Mouse (Mus musculus) c-Kit-negative CD71-positive TER-119-positive erythroid progenitor cells, embryonic 14.5 days (primary cell): ENCODE measurements around the gene Ttc9.

Experiments used
- DNase-seq: peaks from one replicate; pipeline ENCODE4 v3.0.0-alpha.2; 2013; ENCODE audit warnings: low read depth, low spot score

Ttc9 gene

DNA sequence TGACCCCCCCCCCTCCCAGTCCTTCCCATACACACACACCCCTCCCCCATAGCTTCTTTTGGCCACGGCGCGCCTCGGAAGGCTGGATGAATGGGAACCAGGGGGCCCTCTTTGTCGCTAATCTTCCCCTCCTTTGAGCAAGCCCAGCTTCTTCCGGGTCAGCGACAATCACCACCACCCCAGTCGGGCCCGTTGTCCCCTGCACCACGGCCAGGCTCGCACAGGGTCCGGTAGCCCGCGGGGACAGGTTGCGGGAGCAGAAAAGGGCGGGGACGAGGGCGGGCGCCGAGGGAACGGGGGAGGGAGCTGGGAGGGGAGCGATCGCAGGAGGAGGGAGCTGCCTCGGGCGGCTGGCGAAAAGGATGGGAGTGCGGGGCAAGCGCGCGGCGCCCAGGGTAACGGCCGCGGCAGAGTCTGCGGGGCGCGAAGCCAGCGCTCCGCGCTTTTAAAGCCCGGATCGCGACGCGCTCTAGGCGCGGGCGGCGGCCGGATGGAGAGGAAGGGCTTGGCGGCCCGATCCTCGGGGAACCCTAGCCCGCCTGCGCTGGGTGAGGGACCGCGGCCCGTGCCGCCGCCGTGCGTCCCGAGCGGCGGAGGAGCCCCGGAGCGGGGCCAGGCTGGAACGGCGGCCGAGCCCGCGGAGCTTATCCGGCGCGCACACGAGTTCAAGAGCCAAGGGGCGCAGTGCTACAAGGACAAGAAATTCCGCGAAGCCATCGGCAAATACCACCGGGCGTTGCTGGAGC lies at the start of gene Ttc9:
Gene Ttc9 (plus strand): TSS at position 335 of the 746 bp plus-strand sequence.
- no peak for DNase-seq

DNA sequence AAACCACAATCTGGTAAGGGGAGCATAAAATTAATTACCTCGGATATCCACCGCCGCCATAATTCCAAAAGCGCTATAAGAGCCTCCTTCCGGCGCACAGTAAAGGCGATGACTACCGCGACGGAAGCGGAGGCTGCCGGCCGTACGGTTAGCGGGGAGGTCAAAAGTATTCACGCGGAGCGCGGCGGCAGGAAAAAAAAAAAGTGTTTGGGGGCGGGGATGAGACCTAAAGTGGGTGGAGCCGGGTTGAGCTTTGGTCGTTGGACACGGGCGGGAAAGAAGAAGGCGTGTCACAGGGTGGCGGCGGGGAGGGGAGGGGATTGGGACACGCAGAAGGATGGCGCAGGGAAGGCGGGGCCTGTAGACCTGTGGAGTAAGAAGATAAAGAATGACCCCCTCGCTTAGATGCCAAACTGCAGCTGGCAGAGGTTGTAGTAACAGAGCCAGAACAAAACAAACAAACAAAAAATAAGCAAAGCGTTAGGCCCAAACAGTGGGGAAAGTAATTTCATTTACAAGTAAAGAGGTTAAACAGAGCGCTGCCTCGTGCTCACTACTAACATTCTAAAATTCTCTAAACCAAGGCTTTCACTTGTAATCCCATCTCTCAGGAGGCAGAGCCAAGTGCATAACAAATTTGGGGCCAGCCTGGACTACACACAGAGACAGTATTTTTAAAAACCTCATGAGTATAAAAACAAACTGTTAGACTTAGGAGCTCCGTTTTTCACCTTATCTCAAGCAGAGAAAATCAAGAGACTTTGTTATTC lies 36.0 kb upstream of the Ttc9 start, which contains the start of gene Med6:
Gene Med6 (minus strand): TSS at position 107 of the 770 bp plus-strand sequence.
- DNase-seq, result peak; percentile 95

DNA sequence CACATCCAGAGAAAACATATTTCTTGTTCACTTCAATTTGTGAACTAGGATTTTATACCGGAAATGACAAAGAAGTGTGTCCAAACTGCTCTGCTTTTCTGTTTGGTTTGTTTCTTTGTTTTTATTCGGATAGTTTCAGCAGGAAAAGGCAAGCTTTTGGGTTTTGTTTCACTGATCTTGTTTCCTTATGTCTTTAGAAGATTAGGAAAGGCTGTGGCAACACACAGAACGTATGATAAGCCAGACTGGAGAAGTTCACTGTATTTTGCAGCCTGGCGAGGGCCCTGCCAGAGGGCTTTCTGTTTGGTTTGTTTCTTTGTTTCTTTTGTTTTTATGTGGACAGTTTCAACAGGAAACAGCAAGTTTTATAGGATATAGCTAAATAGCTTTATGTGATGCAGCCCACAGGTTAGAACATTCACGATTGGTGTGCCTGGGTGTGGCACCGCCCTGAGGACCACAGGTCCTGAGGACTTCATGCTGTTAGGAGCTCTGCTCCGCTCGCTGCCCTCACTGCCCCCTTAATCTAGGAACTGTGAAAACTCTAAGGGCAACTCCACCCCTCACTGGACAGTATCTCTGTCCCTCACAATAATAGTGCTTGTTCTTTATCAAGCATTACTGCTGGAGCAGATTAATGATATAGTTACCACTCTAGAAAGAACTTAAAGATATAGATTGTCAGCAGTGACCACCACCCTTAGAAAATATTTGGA lies 34.3 kb upstream of the Ttc9 start:
- DNase-seq, result peak; percentile 8

DNA sequence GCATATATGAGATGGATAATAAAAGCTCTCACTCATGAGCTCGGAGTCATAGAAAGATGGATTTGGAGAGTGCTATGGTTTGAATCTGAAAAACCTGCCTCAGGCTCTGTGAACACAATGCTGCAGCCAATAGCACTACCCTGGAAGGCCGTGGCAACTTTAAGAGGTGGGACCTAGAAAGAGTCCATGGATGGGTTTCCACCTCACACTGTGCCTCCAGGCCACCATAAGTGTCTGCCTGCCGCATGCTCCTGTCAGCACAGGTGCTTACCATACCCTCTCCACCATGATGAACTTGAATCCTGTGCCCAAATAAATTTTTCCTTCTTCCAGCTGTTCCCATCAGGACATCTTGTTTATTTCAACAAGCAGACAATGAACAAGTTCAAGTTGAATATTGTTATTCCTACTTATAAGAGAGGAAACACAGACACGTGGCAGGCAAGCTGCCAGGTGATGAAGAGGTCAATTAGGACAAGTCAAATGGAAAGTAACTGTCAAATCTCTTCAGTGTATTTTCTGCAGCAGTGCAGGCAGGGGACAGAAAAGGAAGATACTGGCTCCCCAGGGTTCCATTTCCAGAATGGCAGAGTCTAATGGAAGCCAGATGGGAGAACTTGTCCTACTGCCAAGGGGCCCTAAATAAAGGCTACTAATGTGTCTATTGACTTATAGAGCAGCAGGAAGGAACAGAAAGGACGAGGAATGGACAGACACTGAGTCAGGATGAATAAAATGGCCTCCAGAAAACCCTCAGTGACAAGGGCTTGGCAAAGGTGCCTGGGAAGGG lies 25.9 kb upstream of the Ttc9 start:
- DNase-seq, result no peak

DNA sequence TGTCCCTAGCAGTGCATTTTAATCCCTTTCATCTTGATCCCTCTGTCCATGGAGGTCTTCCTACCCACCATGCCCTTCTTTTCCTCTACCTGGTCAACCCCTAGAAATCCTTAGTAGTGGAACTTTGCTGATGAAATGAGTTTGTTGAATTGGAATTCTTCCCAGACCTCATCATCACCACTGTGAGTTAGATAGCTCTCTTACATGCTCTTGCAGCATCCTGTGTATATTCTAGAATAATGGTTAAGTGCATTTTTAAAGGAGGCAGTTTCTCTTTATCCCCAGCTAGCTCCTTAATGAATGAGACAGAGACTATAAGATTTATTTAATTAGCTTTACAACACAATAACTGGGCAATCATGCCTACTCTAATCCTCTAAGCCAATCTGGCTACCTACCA lies 21.6 kb upstream of the Ttc9 start:
- no peak for DNase-seq

DNA sequence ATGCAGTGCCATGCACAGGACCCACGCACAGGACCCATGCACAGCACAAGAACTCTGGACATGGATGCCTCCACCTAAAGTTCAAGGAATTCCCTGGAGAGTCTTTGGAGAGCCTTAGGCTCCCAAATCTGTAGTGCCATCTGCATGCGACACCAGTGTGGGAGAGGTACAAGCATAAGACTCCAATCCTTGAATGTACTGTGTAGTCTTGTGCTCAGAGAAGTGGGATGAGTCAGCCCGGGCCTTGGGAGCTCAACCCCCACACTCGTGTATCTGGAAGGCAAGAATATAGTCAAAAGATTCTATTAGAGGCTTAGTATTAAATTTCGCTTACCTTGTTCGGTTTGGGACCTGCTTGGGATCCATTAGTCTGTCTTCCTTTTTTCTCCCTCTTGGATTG lies 15.2 kb upstream of the Ttc9 start:
- DNase-seq, result no peak

DNA sequence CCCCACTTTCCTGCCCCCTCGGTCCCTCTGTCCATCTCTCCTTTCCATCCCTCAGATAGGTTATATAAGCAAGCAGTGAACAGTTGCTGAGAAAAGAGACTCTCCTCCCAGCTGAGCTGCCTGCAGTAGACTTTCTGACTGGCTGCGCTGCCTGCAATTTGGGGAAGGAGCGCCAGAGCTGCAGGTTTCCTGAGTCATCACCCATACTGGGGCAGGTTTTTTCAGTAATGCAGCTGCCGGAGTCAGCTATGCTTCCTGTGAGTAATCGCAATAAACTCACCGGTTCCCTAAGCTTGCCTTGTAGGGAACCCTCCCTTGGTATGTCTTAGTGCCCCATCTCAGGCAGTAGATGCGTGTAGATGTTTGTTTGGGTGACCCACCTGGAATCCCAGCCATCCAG lies 14.1 kb upstream of the Ttc9 start:
- no peak for DNase-seq

DNA sequence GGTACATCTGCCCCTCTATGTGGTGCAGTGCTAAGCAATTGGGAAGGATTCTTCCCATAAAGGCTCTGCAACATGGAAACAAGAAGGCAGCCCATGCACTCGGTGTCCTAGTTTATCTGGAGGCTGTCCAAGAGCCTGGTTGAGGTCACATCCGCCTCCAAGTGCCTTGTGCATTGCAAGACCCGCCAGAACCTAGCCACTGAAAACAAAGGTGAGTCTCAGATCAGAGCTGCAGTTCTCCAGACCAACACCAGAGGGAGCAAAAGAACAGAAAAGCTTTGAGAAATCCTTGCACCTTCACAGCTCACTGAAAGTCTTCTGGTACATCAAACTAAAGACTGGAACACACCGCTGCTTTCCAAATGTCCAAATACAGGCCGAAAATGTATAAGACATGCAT lies 11.7 kb upstream of the Ttc9 start:
- DNase-seq, result peak; percentile 9

DNA sequence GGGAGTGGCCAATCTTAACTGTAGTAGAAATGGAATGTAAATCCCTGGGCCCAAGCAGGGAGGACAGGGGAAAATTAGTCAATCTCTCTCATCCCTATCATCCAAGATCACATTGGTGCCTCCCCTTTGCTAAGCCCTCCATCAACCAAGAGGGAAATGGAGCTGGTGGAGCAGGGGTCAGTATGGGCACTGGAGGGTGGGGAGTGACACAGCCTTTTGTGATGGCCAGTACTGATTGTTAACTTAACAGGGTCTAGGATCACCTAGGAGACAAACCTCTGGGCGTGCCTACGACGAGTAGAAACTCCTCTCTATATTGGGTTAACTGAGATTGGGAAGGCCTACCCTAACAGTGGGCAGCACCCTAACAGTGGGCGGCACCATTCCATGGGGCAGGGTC lies 7.7 kb upstream of the Ttc9 start:
- no peak for DNase-seq

DNA sequence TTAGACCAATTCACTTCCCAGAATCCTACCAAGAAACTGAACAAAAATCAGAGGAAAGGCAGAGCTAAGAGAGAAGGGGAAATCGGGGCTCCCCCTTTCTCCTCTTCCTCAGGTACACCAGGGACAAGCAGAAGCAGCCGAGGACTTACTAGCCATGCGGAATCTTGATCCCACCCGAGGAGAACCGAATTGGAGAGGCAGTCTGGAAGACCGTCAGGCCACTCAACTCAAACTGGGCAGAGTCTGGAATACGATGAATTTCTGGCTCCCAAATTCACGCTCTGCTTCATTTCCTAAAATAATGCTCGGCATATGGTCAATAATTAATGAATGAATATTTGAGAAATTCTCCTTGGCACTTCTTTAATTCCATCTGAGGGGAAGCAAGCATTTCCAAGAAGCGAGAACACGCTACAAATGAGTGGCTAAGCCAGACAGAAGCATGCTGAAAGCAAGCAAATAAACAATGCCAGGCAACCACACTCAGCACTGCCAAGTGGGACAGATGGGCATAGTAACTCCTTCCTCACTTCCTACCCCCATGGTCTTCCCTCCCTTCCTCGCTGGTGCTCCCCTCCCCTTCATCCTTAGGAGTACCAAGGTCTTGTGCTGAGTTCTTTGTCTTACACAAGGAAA lies 4.7 kb upstream of the Ttc9 start:
- no peak for DNase-seq

DNA sequence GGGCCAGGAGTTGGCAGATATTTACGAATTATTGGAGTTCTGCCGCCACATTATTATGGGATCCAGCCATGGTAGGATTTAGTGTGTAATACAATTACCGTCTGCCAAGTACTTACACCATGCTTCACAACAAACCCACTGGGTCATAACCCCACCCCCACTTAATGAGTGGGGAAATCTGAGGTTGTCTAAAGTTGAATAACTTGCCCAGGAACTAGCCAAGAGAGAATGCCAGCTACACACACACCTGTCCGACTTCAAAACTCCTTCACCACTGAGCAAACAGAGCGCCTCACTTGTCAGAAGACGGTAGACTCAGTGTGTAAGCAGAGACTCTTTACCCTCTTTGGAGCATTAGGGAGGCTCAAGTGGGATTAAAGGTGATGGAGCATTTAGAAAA lies 3.6 kb upstream of the Ttc9 start:
- DNase-seq, result no peak

DNA sequence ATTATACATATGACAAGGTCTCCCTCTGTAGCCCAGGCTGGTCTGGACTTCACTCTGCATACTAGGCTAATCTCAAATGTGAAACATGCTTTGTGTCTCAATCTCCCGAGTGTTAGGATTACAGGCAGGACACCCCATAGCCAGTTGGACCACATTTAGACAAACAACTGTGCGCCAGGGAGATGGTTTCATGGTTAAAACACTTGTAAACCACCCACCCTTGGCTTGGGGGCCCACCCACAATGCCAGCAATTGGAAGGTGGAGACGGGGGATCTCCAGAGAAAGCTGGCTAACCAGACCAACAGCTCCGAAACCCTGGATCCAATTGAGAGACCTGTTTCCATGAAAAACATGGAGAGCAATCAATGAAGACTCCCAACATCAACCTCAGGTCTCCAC lies 3.0 kb upstream of the Ttc9 start:
- DNase-seq, result no peak

DNA sequence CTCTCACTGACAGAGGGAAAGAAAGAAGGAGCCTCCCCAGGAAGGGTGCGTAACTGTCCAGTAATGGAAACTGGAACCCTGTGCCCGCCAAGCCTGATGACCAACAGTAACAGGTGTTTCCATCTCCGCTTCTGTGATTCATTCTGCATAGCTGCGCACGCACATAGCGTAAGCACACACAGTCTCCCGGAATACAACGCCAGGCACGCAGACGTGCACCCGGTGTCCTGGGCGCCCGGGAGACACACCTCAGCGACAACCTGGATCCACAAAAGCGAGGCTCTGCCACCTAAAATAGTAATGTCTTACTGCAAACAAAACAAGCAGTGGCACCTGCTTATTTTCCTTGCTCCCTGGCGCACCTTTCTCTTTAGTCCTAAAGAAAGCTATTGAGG lies 532 bp upstream of the Ttc9 start:
- no peak for DNase-seq

DNA sequence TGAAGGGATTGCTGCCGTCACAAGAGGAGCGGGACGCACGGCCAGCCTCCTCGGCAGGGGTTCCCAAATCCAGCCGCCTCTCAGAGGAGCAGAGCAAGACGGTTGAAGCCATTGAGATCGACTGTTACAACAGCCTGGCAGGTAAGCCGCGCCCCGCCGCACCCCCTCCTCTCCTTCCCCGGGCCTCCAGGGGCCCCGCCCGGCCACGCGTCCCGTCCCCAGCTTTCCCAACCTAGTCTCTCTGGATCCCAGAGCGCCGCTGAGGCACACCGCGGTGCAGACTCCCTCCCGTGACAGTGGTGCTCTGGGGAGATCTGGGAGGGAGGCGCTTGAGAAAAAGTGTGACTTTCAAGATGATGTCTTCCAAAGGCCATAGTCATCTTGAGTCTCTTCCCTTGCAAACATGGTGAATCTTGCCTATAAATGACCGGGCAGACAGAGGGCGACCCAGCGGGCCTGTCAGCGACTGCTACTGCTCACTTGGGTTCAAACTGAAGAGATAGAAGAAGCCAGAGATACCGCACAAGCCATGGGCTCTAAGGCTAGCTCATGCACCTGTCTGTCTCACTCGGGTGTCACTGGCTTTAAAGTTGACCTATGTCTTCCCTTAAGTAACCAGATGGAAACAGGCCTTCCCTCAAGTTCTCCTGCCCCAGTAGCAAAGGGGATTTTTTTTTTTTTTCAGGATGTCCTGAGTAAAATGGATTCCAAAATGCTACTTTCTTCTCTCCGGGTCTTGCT lies 782 bp downstream of the Ttc9 start:
- DNase-seq, result no peak

DNA sequence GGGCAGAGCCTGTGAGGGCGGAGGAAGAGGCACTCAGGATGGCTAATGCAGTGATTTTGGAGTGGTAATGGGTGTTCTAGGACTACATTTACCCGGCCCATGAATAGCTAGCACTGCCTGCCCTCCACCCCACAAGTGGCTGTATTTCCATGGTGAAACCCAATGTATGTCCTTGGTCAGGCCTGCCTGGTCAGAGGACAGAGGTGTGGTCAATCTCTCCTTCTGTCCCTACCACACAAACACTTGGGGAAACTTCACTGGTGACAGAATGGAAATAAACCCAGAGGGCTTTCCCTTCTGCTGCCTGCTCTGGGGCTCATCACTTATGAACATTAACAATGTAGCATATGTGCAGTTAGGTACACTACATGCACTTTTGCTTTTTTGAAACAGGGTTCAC lies 2.2 kb downstream of the Ttc9 start:
- DNase-seq, result no peak

DNA sequence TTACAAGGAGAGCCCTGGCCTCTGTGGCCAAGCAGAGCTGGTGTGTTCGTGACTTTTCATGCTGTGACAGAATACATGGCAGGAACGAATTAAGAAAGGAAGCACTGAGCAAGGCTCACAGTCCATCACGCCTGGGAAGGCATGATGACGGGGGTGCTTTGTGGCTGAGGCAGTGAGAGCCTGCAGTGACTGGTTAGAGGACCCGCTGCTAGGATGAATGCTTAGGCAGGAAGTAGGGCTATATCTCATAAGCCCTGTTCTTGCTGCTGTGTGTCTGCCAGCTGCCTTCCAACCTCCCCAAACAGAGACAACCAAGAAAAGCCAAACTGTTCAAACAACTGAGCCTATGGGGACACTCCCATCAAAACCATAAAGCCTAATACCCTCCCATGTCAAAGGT lies 9.6 kb downstream of the Ttc9 start:
- no peak for DNase-seq

DNA sequence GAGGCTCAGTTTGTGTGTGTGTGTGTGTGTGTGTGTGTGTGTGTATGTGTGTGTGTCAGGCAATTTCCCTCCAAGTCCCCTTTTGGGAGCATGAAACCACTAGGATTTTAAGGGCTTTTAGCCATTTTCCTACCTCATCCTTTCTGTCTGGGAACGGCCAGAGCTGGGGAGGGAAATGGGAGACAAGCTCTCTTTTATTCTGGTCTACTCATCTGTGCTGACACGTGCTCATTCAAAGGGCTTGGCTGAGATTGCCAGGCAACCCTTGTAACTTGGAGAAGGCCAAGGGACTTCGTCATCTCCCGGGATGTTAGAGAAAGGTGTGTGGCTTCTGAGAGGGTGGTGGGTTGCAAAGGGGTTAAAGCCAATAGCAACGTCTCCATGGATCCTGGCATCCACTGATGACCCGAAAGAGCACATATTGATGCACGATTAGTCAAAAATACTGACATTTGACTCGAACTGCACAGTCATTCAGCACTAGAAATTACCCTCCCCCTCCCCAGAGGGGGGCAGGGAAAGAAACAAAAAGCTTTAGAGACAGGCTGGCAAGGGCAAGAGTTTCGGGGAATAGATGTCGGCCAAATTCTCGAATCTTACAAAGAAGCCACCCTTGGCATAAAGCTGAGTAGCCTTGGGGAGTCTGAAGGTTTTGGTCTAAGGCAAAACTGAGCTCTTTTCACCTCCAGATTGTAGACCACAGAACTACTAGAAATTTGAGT lies 11.5 kb downstream of the Ttc9 start:
- DNase-seq, result no peak

DNA sequence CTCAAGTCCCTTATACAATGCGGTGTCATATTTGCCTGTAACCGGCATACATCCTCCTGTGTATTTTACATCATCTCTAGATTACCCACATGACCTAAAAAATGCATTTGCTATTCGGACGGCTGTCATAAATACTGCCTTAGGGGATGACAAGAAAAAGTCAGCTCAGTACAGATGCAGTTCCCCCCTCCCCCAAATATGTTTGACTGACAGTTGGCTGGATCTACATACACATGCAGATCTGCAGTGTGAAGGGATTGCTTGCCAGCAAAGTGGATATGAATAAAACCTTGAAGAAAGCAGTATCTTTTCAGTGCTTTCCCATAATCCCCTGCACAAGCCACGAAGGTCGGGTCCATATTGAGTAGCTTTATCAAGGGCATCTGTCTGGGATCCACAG lies 15.8 kb downstream of the Ttc9 start:
- DNase-seq, result no peak

DNA sequence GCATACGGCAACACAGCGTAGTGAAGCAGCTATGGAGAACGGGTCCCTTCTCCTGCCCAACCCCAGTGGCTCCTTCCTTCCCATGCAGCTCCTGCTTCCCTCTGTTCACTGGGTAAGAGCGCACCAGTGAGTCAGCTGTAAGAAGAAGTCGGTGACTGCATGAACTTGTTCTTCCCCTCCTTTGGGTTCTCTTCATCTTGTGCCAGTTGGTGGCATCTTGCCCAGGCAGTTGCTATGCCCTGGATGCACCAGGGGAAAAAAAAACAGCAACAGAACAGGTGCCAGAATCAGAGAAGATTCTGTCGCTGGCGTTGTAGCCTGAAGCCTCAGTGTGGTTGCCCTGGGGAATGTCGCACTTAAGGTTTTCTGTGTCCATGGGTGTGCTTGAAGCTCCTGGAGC lies 22.3 kb downstream of the Ttc9 start:
- no peak for DNase-seq

DNA sequence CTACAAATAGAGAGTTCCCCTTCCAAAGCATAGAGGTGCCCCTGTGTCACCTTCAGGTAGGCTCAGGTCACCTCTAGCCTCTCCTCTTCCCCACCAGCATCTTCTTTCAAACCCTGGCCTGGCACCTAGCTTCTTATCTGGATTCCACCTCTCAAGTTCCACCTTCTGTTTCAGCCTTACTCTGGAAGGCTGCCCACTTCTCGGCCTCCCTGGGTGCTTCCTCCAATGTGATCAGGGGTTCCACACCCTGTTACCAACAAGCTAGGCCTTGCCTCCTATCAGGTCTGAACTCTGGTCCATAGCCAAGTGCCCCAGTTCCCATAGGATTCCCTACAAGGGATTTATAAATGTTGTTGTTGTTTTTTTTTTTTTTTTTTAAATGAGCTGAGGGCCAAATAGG lies 26.3 kb downstream of the Ttc9 start:
- DNase-seq, result no peak
